ENCODE assay signal across 8 mouse cellular contexts in genomic region chr2:158641869-158642268, GRCm38 (mm10). TPM values are rescaled to one million over a fixed set of nuclear protein-coding genes. Genes with fewer than 3 reads are reported as not detected.
DNase-seq lines count a peak whose midpoint lies in the region; ATAC-seq and TF ChIP-seq lines count a peak whose summit lies in the region.

No protein-coding gene starts in this region.

- 10% methylated on average over 2 of the region's 2 CpGs for WGBS in heart, embryonic 15.5 days
- WGBS in small intestine, adult 2 months = 21% methylated on average over 2 of the region's 2 CpGs

- in situ Hi-C loops in Patski (cut with MboI; ENCODE audit: low pct_unique_long_range_greater_than_20kb) = loop anchor here (25.0 kb wide), 1 partner anchor 255 kb away; the partner anchor contains the start of gene Snhg11

- ATAC-seq in Patski = peak; percentile 60
- 0 out of 2 replicates have a peak, but pooled peaks have one; percentile 32 for ATAC-seq in heart, embryonic 15.5 days (replicated peaks; ENCODE audit: insufficient number of reproducible peaks, insufficient read depth, low FRiP score, low read depth)
- peak; percentile 88; the same call in 1 of the 2 replicates for ATAC-seq in megakaryocyte progenitor cell, adult 5-6 weeks (replicated peaks; ENCODE audit: poor library complexity)

- no peaks in the 10 kb centered on the region for H3K27me3 ChIP-seq in Patski
- H3K27me3 ChIP-seq in heart, embryonic 15.5 days = no peaks in the 10 kb centered on the region
- no peaks in the 10 kb centered on the region for H3K27me3 ChIP-seq in small intestine, adult 2 months (ENCODE audit: control insufficient read depth, insufficient read depth, low read length)

- TF ChIP-seq POLR2A in small intestine, adult 2 months (IDR thresholded peaks at IDR 0.05; ENCODE audit: low read depth, low read length) = no peak

- no peak overlapping the region for H3K9ac ChIP-seq in heart, embryonic 15.5 days

- TF ChIP-seq CTCF in Patski (IDR thresholded peaks at IDR 0.05) = peak; percentile 92
- TF ChIP-seq CTCF in small intestine, adult 2 months (IDR thresholded peaks at IDR 0.05; ENCODE audit: extremely low read depth, insufficient read length, insufficient replicate concordance, low read depth, low read length) = peak; percentile 95; the same call in 1 of the 2 replicates

- H3K9me3 ChIP-seq in heart, embryonic 15.5 days (replicated peaks) = no peaks in the 10 kb centered on the region

- no peaks in the 10 kb centered on the region for H3K4me1 ChIP-seq in heart, embryonic 15.5 days (replicated peaks)
- H3K4me1 ChIP-seq in small intestine, adult 2 months (ENCODE audit: control insufficient read depth, insufficient read depth, insufficient read length, low read length) = no peaks in the 10 kb centered on the region

- CTCF ChIA-PET in Patski (lab: Charles Lee) = interaction anchor here (0.7 to 2.7 kb wide), 8 partner anchors 9 to 108 kb away, joined by 3 to 15 read pairs (median 4); no protein-coding TSS in a partner anchor

- no peak overlapping the region for H3K4me2 ChIP-seq in heart, embryonic 15.5 days

- no peak overlapping the region for H3K27ac ChIP-seq in heart, embryonic 15.5 days
- H3K27ac ChIP-seq in small intestine, adult 2 months (ENCODE audit: insufficient read depth, low read depth, low read length) = no peak overlapping the region

- H3K4me3 ChIP-seq in heart, embryonic 15.5 days = no peak overlapping the region
- no peak overlapping the region for H3K4me3 ChIP-seq in small intestine, adult 2 months (ENCODE audit: low read depth, low read length)

- POLR2A ChIA-PET in Patski (lab: Charles Lee) = interaction anchor here (0.7 kb wide), 1 partner anchor 11 kb away, joined by 3 read pairs; no protein-coding TSS in a partner anchor

- DNase-seq in cerebellum, adult 11 months = peak; percentile 28
- no peak for DNase-seq in cerebellum, adult 11-12 months
- DNase-seq in Patski (ENCODE audit: low read depth, low spot score) = no peak
- DNase-seq in embryo, embryonic 10.5 days (ENCODE audit: low spot score) = peak; percentile 85
- DNase-seq in layer of hippocampus, postnatal 10 days (ENCODE audit: low spot score in 2 of 2) = peak; percentile 78 to 82

- peaks cover 21% of the 10 kb centered on the region for H3K36me3 ChIP-seq in heart, embryonic 15.5 days
- H3K36me3 ChIP-seq in small intestine, adult 2 months (ENCODE audit: control insufficient read depth, insufficient read depth, low read length) = peaks cover 32% of the 10 kb centered on the region

RNA-seq across cellular contexts. Expression of gene Actr5, which starts 17.2 kb away (rescaled TPM):
- 11.5 TPM for polyA plus RNA-seq in Patski (2021)
- polyA plus RNA-seq in heart, embryonic 15.5 days (2015; fragmentation: Nextera tagmentation; extraction: Ambion mirVana) = 5.6 and 7.4 TPM in 2 replicates
- 10 to 100 TPM; 10.3 to 11.9 TPM for total RNA-seq in layer of hippocampus, postnatal 10 days (2021)
- 9.1 and 14.7 TPM in 2 replicates for total RNA-seq in megakaryocyte progenitor cell, adult 5-6 weeks (2015)
- 14.5 and 18.7 TPM in 2 replicates for total RNA-seq in megakaryocyte progenitor cell, adult 5-6 weeks (2017)
- 5.5 and 7.7 TPM in 2 replicates for polyA plus RNA-seq in small intestine, adult 2 months (2012; rRNA removed)

RNA-seq across cellular contexts. Expression of gene Ppp1r16b, which starts 23.3 kb away (rescaled TPM):
- 0.06 TPM for polyA plus RNA-seq in Patski (2021)
- polyA plus RNA-seq in heart, embryonic 15.5 days (2015; fragmentation: Nextera tagmentation; extraction: Ambion mirVana) = 5.2 and 6.8 TPM in 2 replicates
- total RNA-seq in layer of hippocampus, postnatal 10 days (2021) = 10 to 100 TPM; 63.1 to 68.0 TPM
- 0.17 and 0.30 TPM in 2 replicates for total RNA-seq in megakaryocyte progenitor cell, adult 5-6 weeks (2015)
- total RNA-seq in megakaryocyte progenitor cell, adult 5-6 weeks (2017) = 0.07 and 0.08 TPM in 2 replicates
- 3.6 and 3.9 TPM in 2 replicates for polyA plus RNA-seq in small intestine, adult 2 months (2012; rRNA removed)

RNA-seq across cellular contexts. Expression of gene Slc32a1, which starts 31.3 kb away (rescaled TPM):
- not detected for polyA plus RNA-seq in Patski (2021)
- polyA plus RNA-seq in heart, embryonic 15.5 days (2015; fragmentation: Nextera tagmentation; extraction: Ambion mirVana) = not detected in 2 replicates
- total RNA-seq in layer of hippocampus, postnatal 10 days (2021) = 10 to 100 TPM; 60.0 to 68.6 TPM
- total RNA-seq in megakaryocyte progenitor cell, adult 5-6 weeks (2015) = 0.05 TPM in 1 of 2 replicates, not detected in the other
- total RNA-seq in megakaryocyte progenitor cell, adult 5-6 weeks (2017) = 0.04 TPM in 1 of 2 replicates, not detected in the other
- polyA plus RNA-seq in small intestine, adult 2 months (2012; rRNA removed) = not detected in 2 replicates

Comparison
In these comparisons a context has a peak if more than half of its experiments do, and no peak if none do; other contexts are left out.
1. DNase-seq: peak in cerebellum, adult 11 months (single experiment), embryo, embryonic 10.5 days (single experiment) and layer of hippocampus, postnatal 10 days (2 of 2); none in cerebellum, adult 11-12 months (single experiment) and Patski (single experiment).
2. ATAC-seq: peak in every context shown above with its lines; median percentile 88 in megakaryocyte progenitor cell, adult 5-6 weeks; 60 in Patski; 32 in heart, embryonic 15.5 days.